Mouse (Mus musculus): ENCODE measurements at regions not wholly inside any gene's neighbourhood (a gene's known extent, or its start where the extent isn't known, plus 50 kb on each side); places are given as distances from the start of the nearest gene placed in this dataset.

- DNase-seq = no peak
These were observed 226.5 kb upstream of the Mphosph6 start for GRCm38 (mm10) chr8:118028061-118028850.

GRCm38 (mm10) chr8:118023451-118023850 lies 221.7 kb upstream of the Mphosph6 start:
- DNase-seq = no peak

- no peak for DNase-seq
These were observed 220.2 kb upstream of the Mphosph6 start for GRCm38 (mm10) chr8:118021978-118022377.

GRCm38 (mm10) chr8:118017261-118017660 lies 215.5 kb upstream of the Mphosph6 start:
- no peak for DNase-seq

GRCm38 (mm10) chr8:118005186-118005585 lies 203.4 kb upstream of the Mphosph6 start:
- no peak for DNase-seq

- DNase-seq = no peak
These were observed 202.7 kb upstream of the Mphosph6 start for GRCm38 (mm10) chr8:118004391-118004851.

GRCm38 (mm10) chr8:118001138-118001537 lies 199.4 kb upstream of the Mphosph6 start:
- no peak for DNase-seq

GRCm38 (mm10) chr8:117991826-117992225 lies 190.1 kb upstream of the Mphosph6 start:
- no peak for DNase-seq

GRCm38 (mm10) chr8:117988781-117989180 lies 187.0 kb upstream of the Mphosph6 start:
- DNase-seq = no peak

GRCm38 (mm10) chr8:117968306-117968705 lies 166.6 kb upstream of the Mphosph6 start:
- DNase-seq = no peak

GRCm38 (mm10) chr8:117966556-117966955 lies 164.8 kb upstream of the Mphosph6 start:
- DNase-seq = no peak

GRCm38 (mm10) chr8:117963426-117963825 lies 161.7 kb upstream of the Mphosph6 start:
- DNase-seq = no peak

GRCm38 (mm10) chr8:117962666-117963065 lies 160.9 kb upstream of the Mphosph6 start:
- no peak for DNase-seq

- no peak for DNase-seq
These were observed 157.8 kb upstream of the Mphosph6 start for GRCm38 (mm10) chr8:117959501-117959900.

GRCm38 (mm10) chr8:117958914-117959313 lies 157.2 kb upstream of the Mphosph6 start:
- no peak for DNase-seq

GRCm38 (mm10) chr8:117951656-117952055 lies 149.9 kb upstream of the Mphosph6 start:
- DNase-seq = no peak

GRCm38 (mm10) chr8:117946540-117946939 lies 144.8 kb upstream of the Mphosph6 start:
- no peak for DNase-seq

GRCm38 (mm10) chr8:117934566-117935094 lies 132.9 kb upstream of the Mphosph6 start:
- DNase-seq = no peak

GRCm38 (mm10) chr8:117930687-117931086 lies 128.9 kb upstream of the Mphosph6 start:
- no peak for DNase-seq

GRCm38 (mm10) chr8:117929606-117930005 lies 127.9 kb upstream of the Mphosph6 start:
- DNase-seq = no peak

- no peak for DNase-seq
These were observed 121.6 kb upstream of the Mphosph6 start for GRCm38 (mm10) chr8:117923296-117923695.

- no peak for DNase-seq
These were observed 101.3 kb upstream of the Mphosph6 start for GRCm38 (mm10) chr8:117903052-117903451.

- DNase-seq = no peak
These were observed 98.1 kb upstream of the Mphosph6 start for GRCm38 (mm10) chr8:117899892-117900291.

- no peak for DNase-seq
These were observed 96.3 kb upstream of the Mphosph6 start for GRCm38 (mm10) chr8:117898015-117898414.

GRCm38 (mm10) chr8:117894861-117895260 lies 93.1 kb upstream of the Mphosph6 start:
- no peak for DNase-seq
